Mouse (Mus musculus) ES-Bruce4 (cell line): ENCODE results near the gene Ms4a6d. TPM values are rescaled to one million over a fixed set of nuclear protein-coding genes. Genes with fewer than 3 reads are reported as not detected.

Source experiments
- H3K27ac ChIP-seq: 2 replicates; pipeline ENCODE4 v1.5.1; 2012; ENCODE audit warnings: low read length, inconsistent platforms; ENCODE audit not compliant: insufficient read depth
- H3K27me3 ChIP-seq: 2 replicates; pipeline ENCODE4 v1.6.1; 2012; ENCODE audit warnings: mild to moderate bottlenecking, low read length, inconsistent platforms; ENCODE audit not compliant: control insufficient read depth, poor library complexity, insufficient read depth, severe bottlenecking
- H3K36me3 ChIP-seq: 2 replicates; pipeline ENCODE4 v1.6.1; 2012; ENCODE audit warnings: inconsistent platforms, mild to moderate bottlenecking, low read length, moderate library complexity; ENCODE audit not compliant: control insufficient read depth, poor library complexity, insufficient read depth, severe bottlenecking
- H3K4me1 ChIP-seq: one replicate; pipeline ENCODE4 v1.8.1; 2011; ENCODE audit warnings: low read length; ENCODE audit not compliant: control insufficient read depth, insufficient read depth
- H3K4me3 ChIP-seq: 2 replicates; pipeline ENCODE4 v1.5.1; 2011; ENCODE audit warnings: low read depth, mild to moderate bottlenecking, low read length
- H3K9ac ChIP-seq: 2 replicates; pipeline ENCODE4 v1.6.1; 2012; ENCODE audit warnings: low read depth, mild to moderate bottlenecking, inconsistent platforms; ENCODE audit not compliant: poor library complexity, severe bottlenecking
- H3K9me3 ChIP-seq: replicated peaks from 2 replicates; pipeline ENCODE4 v1.6.1; 2012; ENCODE audit warnings: mild to moderate bottlenecking, low read length, inconsistent platforms; ENCODE audit not compliant: control insufficient read depth, poor library complexity, insufficient read depth, severe bottlenecking
- CTCF ChIP-seq: IDR thresholded peaks from one replicate; pipeline ENCODE4 v1.8.1; 2011; ENCODE audit warnings: low read depth, low read length
- EP300 ChIP-seq: IDR thresholded peaks from 2 replicates; pipeline ENCODE4 v1.6.1; 2011; ENCODE audit warnings: low read depth, low read length; ENCODE audit not compliant: insufficient read depth
- POLR2A ChIP-seq: IDR thresholded peaks from one replicate; pipeline ENCODE4 v1.8.1; 2011; ENCODE audit warnings: low read length; ENCODE audit not compliant: insufficient read depth
- polyA plus RNA-seq: library from polyadenylated mRNA; stranded (reverse); fragments of >200 nt; gene quantifications from 2 replicates; pipeline ENCODE4 v1.2.4, GENCODE M21; 2011; ENCODE audit warnings: low read depth; ENCODE audit not compliant: missing spikeins, insufficient read depth, insufficient read length

Ms4a6d gene
- not detected in 2 replicates for polyA plus RNA-seq

GRCm38 (mm10) chr19:11604603-11605002, at the start of gene Ms4a6d:
Ms4a6d (minus strand) TSS chr19:11604849.
- Histone ChIP-seq H3K4me1 (no peaks in the 10 kb centered on the region), H3K9ac (no peak within 1 kb of the TSS), H3K27me3 (no peaks in the 10 kb centered on the region), H3K4me3 (no peak within 1 kb of the TSS), H3K27ac (no peak within 1 kb of the TSS), H3K9me3 (no peaks in the 10 kb centered on the region), H3K36me3 (no peaks in the 10 kb centered on the region)
- no peak for TF ChIP-seq POLR2A
- no peak for TF ChIP-seq EP300
- TF ChIP-seq CTCF: no peak

DNA sequence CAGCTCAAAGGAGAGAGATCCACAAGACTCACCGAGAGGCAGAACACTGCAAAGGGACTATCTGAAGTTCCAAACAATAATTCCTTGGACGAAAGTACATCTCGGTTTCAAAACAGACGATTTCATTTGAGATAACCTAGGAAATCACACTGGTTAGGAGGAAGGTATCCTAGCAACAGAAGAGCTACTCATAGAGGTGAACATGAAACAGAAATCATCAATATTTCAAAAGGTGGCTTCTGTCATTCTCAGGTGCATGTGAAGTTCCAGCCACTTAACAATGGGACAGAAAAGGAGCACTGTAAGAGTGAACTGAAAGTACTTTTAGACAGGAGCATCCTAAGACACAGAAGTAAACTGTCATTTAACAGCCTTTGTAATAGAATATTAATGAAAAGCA, 44.9 kb upstream of the Ms4a6d start:
- no peak overlapping the region for H3K27ac ChIP-seq
- H3K27me3 ChIP-seq: no peaks in the 10 kb centered on the region
- H3K4me1 ChIP-seq: no peaks in the 10 kb centered on the region
- no peaks in the 10 kb centered on the region for H3K9me3 ChIP-seq
- no peak overlapping the region for H3K4me3 ChIP-seq
- H3K9ac ChIP-seq: no peak overlapping the region
- no peaks in the 10 kb centered on the region for H3K36me3 ChIP-seq
- no peak for TF ChIP-seq POLR2A

DNA sequence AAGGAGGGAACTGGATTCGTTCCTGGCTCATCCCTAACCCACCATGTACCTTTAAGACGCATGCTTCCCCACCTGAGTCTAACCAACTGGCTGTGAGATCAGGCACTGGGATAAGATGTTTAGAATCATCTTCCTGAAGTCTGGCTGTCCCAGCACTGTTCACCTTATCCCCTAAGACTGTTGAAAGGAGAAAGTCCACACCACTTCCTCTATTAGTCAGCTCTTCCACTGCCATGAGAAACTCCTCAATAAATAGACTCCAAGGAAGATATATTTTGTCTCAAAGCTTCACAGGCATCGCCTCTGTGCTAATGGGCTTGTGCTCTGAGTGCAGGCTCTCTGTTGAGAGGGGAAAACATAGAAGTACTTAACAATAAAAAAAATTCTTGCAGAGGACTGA, 41.5 kb upstream of the Ms4a6d start:
- Histone ChIP-seq H3K27ac (no peak overlapping the region), H3K9ac (no peak overlapping the region), H3K36me3 (no peaks in the 10 kb centered on the region), H3K9me3 (no peaks in the 10 kb centered on the region), H3K27me3 (no peaks in the 10 kb centered on the region), H3K4me3 (no peak overlapping the region), H3K4me1 (no peaks in the 10 kb centered on the region)
- TF ChIP-seq CTCF: no peak
- TF ChIP-seq POLR2A: no peak
- no peak for TF ChIP-seq EP300

- Histone ChIP-seq H3K27ac (no peak within 1 kb of the TSS), H3K4me3 (no peak within 1 kb of the TSS), H3K36me3 (no peaks in the 10 kb centered on the region), H3K9me3 (no peaks in the 10 kb centered on the region), H3K27me3 (no peaks in the 10 kb centered on the region), H3K9ac (no peak within 1 kb of the TSS), H3K4me1 (no peaks in the 10 kb centered on the region)
- no peak for TF ChIP-seq CTCF
- no peak for TF ChIP-seq POLR2A
Observed at GRCm38 (mm10) chr19:11640732-11641131, 36.1 kb upstream of the Ms4a6d start, which contains the start of gene Ms4a3. Ms4a3 (minus strand) TSS chr19:11640851.

- Histone ChIP-seq H3K27me3 (no peaks in the 10 kb centered on the region), H3K9ac (no peak overlapping the region), H3K9me3 (no peaks in the 10 kb centered on the region), H3K36me3 (no peaks in the 10 kb centered on the region), H3K4me1 (no peaks in the 10 kb centered on the region), H3K27ac (no peak overlapping the region), H3K4me3 (no peak overlapping the region)
- no peak for TF ChIP-seq EP300
- no peak for TF ChIP-seq CTCF
- no peak for TF ChIP-seq POLR2A
Observed at GRCm38 (mm10) chr19:11639038-11639437, 34.4 kb upstream of the Ms4a6d start.

DNA sequence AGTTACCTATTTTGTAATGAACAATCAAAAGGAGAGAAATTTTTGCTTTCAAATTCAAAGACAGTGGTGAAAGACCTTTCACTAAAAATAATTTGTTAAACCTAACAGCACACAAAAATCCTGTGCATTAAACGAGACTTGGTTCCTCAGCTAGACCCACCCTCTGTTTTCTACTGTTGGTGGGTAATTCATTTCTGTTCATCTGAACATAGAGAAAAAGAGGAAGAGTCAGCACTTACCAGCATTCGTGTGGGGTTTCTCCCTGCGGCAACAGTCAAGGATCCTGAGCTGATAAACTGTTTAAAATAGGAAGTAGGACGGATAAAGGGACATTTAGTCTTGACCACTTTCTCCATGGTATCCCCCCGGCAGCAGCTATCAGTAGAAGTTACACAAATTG, 30.9 kb upstream of the Ms4a6d start:
- H3K27me3 ChIP-seq: no peaks in the 10 kb centered on the region
- no peaks in the 10 kb centered on the region for H3K4me1 ChIP-seq
- no peak for TF ChIP-seq EP300
- no peak for TF ChIP-seq POLR2A
- TF ChIP-seq CTCF: no peak
- H3K9ac ChIP-seq: no peak overlapping the region
- no peaks in the 10 kb centered on the region for H3K36me3 ChIP-seq
- H3K9me3 ChIP-seq: no peaks in the 10 kb centered on the region
- no peak overlapping the region for H3K4me3 ChIP-seq
- H3K27ac ChIP-seq: no peak overlapping the region
